Mouse (Mus musculus) limb, embryonic 14.5 days (tissue): ENCODE measurements around the gene Itga4. TPM values are rescaled to one million over a fixed set of nuclear protein-coding genes. Genes with fewer than 3 reads are reported as not detected.

ENCODE experiments used
- ATAC-seq: fragments of 200-750 bp; cut with Nextera tagmentation; 2 replicates; pipeline ENCODE4 v1.8.0; 2017; ENCODE audit warnings: low read depth, moderate number of reproducible peaks, moderate TSS enrichment; ENCODE audit not compliant: low FRiP score
- DNase-seq: peaks from one replicate; pipeline ENCODE4 v3.0.0-alpha.2; 2015; ENCODE audit warnings: low spot score
- H3K27ac ChIP-seq: fragments of 300-500 bp; sonication (generic); replicated peaks from 2 replicates; pipeline ENCODE4 v1.5.1; 2014; ENCODE audit warnings: low read depth, mild to moderate bottlenecking, low read length, moderate library complexity, mixed read lengths
- H3K27me3 ChIP-seq: fragments of 300-500 bp; sonication (generic); 2 replicates; pipeline ENCODE4 v1.6.1; 2014; ENCODE audit warnings: low read length, mixed read lengths; ENCODE audit not compliant: control insufficient read depth, insufficient read depth
- H3K36me3 ChIP-seq: fragments of 300-500 bp; sonication (generic); 2 replicates; pipeline ENCODE4 v1.6.1; 2014; ENCODE audit warnings: mild to moderate bottlenecking, low read length, moderate library complexity, mixed read lengths; ENCODE audit not compliant: control insufficient read depth, insufficient read depth
- H3K4me1 ChIP-seq: fragments of 300-500 bp; sonication (generic); 2 replicates; pipeline ENCODE4 v1.6.1; 2014; ENCODE audit warnings: antibody characterized with exemption, low read length, mixed read lengths; ENCODE audit not compliant: control insufficient read depth, insufficient read depth
- H3K4me2 ChIP-seq: fragments of 300-500 bp; sonication (generic); replicated peaks from 2 replicates; pipeline ENCODE4 v1.6.1; 2014; ENCODE audit warnings: low read depth, mild to moderate bottlenecking, low read length, moderate library complexity; ENCODE audit not compliant: severe bottlenecking
- H3K4me3 ChIP-seq: fragments of 300-500 bp; sonication (generic); replicated peaks from 2 replicates; pipeline ENCODE4 v1.5.1; 2014; ENCODE audit warnings: low read length
- H3K9ac ChIP-seq: fragments of 300-500 bp; sonication (generic); 2 replicates; pipeline ENCODE4 v1.6.1; 2014; ENCODE audit warnings: mild to moderate bottlenecking, low read depth, low read length, moderate library complexity; ENCODE audit not compliant: severe bottlenecking
- H3K9me3 ChIP-seq: fragments of 300-500 bp; sonication (generic); 2 replicates; pipeline ENCODE4 v1.6.1; 2016; ENCODE audit warnings: low read length; ENCODE audit not compliant: control insufficient read depth
- POLR2A ChIP-seq: fragments of 200-500 bp; IDR thresholded peaks from 2 replicates; pipeline ENCODE4 v1.8.0; 2012; ENCODE audit warnings: inconsistent platforms, mild to moderate bottlenecking, moderate library complexity, borderline replicate concordance; ENCODE audit not compliant: insufficient read depth, insufficient read length; ENCODE audit errors: extremely low read depth
- WGBS: fragments of 180-500 bp; shearing (Covaris S2); extraction: QIAGEN DNeasy Blood & Tissue Kit; methylation state at CpG from one replicate; pipeline ENCODE4 v1.1.7; 2014; 5-methylcytosine and 5-hydroxymethylcytosine counted together
- polyA plus RNA-seq, 2 experiments: library from polyadenylated mRNA; depleted of rRNA in 1 of 2; stranded (reverse) in 1 of 2; unstranded in 1 of 2; fragments of >200 nt; fragmentation: Nextera tagmentation in 1 of 2; extraction: Ambion mirVana in 1 of 2; gene quantifications; 2 replicates each; pipeline versions ENCODE4 v1.2.1 to v1.2.3; 2012 to 2014

Gene Itga4
- polyA plus RNA-seq, 2 experiments: 9.3 to 9.9 TPM

DNA sequence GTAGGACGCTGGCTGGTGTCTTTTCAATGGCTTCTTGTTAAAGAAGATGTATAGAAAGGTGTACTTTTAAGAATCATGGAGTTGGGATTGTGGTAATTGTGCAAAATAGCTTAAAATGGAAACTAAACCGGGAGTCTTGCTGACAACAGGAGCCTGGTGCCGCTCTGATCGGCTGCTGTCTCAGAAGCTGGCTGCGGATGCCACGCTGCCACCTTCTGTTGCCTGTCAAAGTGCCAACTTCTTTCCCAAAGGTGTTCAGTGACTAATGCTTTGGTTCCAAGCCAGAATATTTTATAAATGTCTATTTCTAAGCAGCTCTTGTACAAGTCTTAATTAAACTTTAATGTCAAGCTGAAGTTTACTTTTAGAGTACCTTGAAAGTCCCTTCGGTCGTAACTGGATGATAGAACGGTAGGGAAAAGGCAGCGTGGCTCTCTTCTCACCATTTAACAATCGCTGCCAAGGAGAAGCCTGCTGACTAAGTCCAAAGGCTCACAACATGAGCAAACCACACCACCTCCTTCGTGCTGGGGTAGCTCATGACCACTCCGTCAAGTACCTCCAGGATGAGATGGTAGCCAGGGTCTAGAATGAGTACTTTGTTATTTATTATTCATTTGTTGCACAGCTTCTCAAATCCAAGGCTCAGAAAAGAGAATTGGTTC is 54.4 kb downstream of the Itga4 start:
- no peaks in the 10 kb centered on the region for H3K36me3 ChIP-seq
- no peaks in the 10 kb centered on the region for H3K27me3 ChIP-seq
- peak overlapping the region; percentile 24; the same call in 1 of the 2 replicates for H3K4me2 ChIP-seq
- H3K9ac ChIP-seq: no peak overlapping the region
- no peak for DNase-seq
- no peaks in the 10 kb centered on the region for H3K9me3 ChIP-seq
- H3K4me1 ChIP-seq: 0 out of 2 replicates have a peak, but pooled peaks cover 3% of the 10 kb centered on the region
- H3K4me3 ChIP-seq: no peak overlapping the region
- no peak for ATAC-seq
- 67% methylated on average over 13 of the region's 13 CpGs for WGBS
- 0 out of 2 replicates have a peak overlapping the region, but pooled peaks have one; percentile 19 for H3K27ac ChIP-seq
- TF ChIP-seq POLR2A: no peak

- no peak for TF ChIP-seq POLR2A
- Histone ChIP-seq H3K9ac (no peak overlapping the region), H3K4me3 (no peak overlapping the region), H3K4me2 (no peak overlapping the region), H3K9me3 (no peaks in the 10 kb centered on the region), H3K27me3 (no peaks in the 10 kb centered on the region), H3K36me3 (no peaks in the 10 kb centered on the region), H3K27ac (no peak overlapping the region), H3K4me1 (0 out of 2 replicates have a peak, but pooled peaks cover 3% of the 10 kb centered on the region)
- ATAC-seq (no peak), DNase-seq (no peak)
- WGBS: 71% methylated on average over 4 of the region's 4 CpGs
Observed at GRCm38 (mm10) chr2:79312499-79312898, 57.3 kb downstream of the Itga4 start.

- 70% methylated on average over 4 of the region's 4 CpGs for WGBS
- Histone ChIP-seq H3K9ac (no peak overlapping the region), H3K36me3 (no peaks in the 10 kb centered on the region), H3K4me2 (no peak overlapping the region), H3K4me1 (no peaks in the 10 kb centered on the region), H3K9me3 (no peaks in the 10 kb centered on the region), H3K27me3 (no peaks in the 10 kb centered on the region), H3K27ac (no peak overlapping the region), H3K4me3 (no peak overlapping the region)
- no peak for TF ChIP-seq POLR2A
- ATAC-seq (no peak), DNase-seq (no peak)
Observed at GRCm38 (mm10) chr2:79315108-79315507, 59.9 kb downstream of the Itga4 start.

GRCm38 (mm10) chr2:79316182-79316880 is 61.1 kb downstream of the Itga4 start:
- whole genome bisulfite sequencing: 87% methylated on average over 9 of the region's 9 CpGs
- Histone ChIP-seq H3K4me3 (no peak overlapping the region), H3K9ac (no peak overlapping the region), H3K9me3 (no peaks in the 10 kb centered on the region), H3K36me3 (no peaks in the 10 kb centered on the region), H3K27ac (no peak overlapping the region), H3K27me3 (no peaks in the 10 kb centered on the region), H3K4me1 (no peaks in the 10 kb centered on the region), H3K4me2 (no peak overlapping the region)
- DNase-seq (no peak), ATAC-seq (no peak)
- TF ChIP-seq POLR2A: no peak

DNA sequence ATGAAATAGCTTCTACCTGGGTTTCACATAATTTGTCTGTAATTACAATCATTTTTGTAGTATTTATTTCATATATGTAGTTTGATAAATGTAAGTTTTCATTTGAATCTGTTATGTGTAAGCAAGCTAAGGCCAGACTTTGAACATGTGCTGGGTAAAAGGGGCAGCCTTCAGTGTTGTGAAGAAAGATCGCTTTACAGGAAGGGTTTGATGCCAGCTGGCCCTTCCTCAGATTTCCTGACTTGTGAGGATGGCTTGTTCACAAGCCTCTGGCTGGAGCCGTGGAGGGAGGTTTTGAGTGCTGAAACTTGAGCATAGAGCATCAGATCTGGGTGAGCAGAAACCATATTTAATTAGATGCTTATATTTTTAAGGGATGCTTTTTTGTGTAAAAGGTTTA is 72.9 kb downstream of the Itga4 start:
- Histone ChIP-seq H3K9me3 (no peaks in the 10 kb centered on the region), H3K27me3 (no peaks in the 10 kb centered on the region), H3K36me3 (no peaks in the 10 kb centered on the region), H3K4me2 (no peak overlapping the region), H3K27ac (no peak overlapping the region), H3K4me1 (no peaks in the 10 kb centered on the region), H3K4me3 (no peak overlapping the region), H3K9ac (no peak overlapping the region)
- TF ChIP-seq POLR2A: no peak
- DNase-seq (peak; percentile 68), ATAC-seq (no peak)
- WGBS: 33% methylated on average over 2 of the region's 2 CpGs

DNA sequence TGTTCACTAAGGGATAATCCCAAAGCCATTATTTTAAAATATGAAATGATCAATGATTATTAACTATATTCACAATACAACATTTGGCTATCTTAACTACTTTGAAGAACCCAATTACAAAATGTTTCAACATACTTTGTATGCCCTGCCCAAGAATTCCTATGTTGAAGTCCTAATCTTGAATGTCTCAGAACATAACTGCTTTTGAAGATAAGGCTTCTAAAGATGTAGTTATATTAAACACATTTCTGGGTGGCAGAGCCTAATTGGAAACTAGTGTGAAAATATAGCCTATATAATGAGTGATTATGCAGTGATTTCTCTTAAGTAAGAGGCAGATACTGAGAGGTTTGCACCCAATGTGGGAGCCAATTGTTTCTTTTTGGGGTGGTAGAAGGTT is 79.4 kb downstream of the Itga4 start:
- H3K4me2 ChIP-seq: no peak overlapping the region
- no peaks in the 10 kb centered on the region for H3K4me1 ChIP-seq
- DNase-seq: no peak
- H3K27ac ChIP-seq: no peak overlapping the region
- H3K36me3 ChIP-seq: no peaks in the 10 kb centered on the region
- no peak overlapping the region for H3K4me3 ChIP-seq
- no peaks in the 10 kb centered on the region for H3K27me3 ChIP-seq
- no peak for TF ChIP-seq POLR2A
- no peak for ATAC-seq
- no peak overlapping the region for H3K9ac ChIP-seq
- no peaks in the 10 kb centered on the region for H3K9me3 ChIP-seq
